Mouse (Mus musculus): Measurements from ENCODE around the gene Esp22.
"Not testable (repeated sequence)": the region's sequence is repeated elsewhere in the genome, so short reads cannot be mapped to it uniquely, and the experiment has no call there.

Gene Esp22

DNA sequence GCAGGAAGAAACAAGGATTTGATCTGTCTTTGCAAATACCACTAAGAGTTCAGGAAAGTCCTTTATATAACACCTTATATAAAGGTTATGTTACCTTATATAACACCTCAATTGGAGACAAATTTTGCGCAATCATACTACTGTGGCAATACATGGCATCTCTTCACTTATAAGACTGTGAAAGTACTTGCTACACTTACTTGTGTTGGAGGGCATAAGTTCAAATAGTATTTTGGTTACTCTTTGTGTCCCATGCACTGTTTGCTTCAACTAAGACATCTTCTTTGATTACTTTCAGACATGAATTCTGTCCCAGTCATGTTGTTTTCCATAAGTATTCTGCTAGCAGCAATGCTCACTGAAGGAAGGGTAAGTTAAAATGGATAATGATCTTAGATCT lies at the start of gene Esp22:
Gene Esp22, plus strand, starts transcription at position 301 of the 400 bp plus-strand sequence.
- DNase-seq, result no peak

DNA sequence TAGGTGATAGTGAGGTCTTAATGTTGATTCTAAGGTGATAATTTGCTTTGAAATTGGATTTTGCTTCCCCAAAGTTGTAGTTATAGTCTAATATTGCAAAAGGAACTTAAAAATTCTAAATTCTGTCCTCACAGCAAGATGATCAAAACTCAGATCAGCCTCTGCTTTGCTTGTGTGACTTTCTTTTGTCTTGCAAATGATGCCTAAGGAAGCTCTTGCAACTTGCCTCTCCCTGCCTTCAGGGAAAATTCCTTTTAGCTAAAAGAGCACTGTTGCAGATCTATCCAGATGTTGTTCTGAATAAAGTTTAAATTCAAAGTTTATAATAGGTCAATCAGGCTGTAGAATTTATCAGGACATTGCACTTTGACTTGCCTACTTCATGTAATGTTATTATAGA lies 31.5 kb upstream of the Esp22 start:
- no peak for DNase-seq

DNA sequence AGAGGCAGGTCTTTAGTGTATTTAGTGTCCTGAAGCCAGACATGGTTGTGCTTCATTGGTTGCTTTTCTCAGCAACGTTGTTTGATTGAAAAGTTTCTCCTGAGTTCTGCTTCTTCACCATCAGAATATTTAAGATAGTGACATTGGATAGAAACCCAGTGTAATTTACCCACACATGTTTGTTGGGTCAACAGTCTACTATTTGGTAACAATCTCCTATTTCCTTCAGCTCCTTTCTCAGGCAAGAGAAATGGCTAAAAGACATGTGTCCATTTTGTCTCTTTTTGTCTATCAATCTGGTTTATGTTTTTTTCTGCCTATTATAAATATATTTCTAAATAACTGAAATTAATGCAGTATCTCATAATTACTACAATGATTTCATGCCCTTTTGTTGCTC lies 18.2 kb upstream of the Esp22 start, which contains the start of gene Esp23:
Gene Esp23, minus strand, starts transcription at position 101 of the 400 bp plus-strand sequence.
- DNase-seq, result no peak

DNA sequence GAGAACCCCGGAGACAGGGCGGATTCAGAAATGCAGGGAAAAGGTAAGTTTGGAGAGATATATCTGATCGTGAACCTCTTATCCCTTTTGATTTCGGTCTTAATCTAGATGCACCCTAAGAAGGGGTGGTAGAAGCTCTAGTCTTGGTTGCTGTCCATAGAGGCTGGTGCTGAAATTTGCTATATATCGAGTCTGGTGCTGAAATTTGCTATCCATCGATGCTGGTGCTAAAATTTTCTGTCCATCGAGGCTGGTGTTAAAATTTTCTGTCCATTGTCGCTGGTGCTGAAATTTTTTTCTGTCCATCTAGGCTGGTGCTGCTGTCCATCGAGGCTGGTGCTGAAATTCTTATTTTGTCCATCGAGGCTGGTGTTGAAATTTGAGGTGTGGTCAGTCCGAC lies 12.0 kb downstream of the Esp22 start:
- DNase-seq, result peak; percentile 20

DNA sequence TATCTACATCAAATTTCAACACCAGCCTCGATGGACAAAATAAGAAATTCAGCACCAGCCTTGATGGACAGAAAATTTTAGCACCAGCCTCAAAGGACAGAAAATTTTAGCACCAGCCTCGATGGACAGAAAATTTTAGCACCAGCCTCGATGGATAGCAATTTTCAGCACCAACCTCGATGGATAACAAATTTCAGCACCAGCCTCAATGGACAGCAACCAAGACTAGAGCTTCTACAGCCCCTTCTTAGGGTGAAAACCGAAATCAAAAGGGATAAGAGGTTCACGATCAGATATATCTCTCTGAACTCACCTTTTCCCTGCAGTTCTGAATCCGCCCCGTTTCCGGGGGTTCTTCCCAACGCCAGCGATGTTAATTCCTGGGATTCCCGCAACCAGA lies 34.0 kb downstream of the Esp22 start:
- DNase-seq, result not testable (repeated sequence)

Data from embryo, embryonic 11 days (tissue).